Mouse (Mus musculus): ENCODE measurements around the gene Zfp867.

GRCm38 (mm10) chr11:59505351-59505838 is 33.1 kb upstream of the Zfp867 start:
- no peak for TF ChIP-seq MAFK (IDR thresholded peaks at IDR 0.05; ENCODE audit: insufficient read depth, low read depth, low read length)
- no peak for TF ChIP-seq CHD2 (IDR thresholded peaks at IDR 0.05; ENCODE audit: low read depth, low read length)
